Mouse (Mus musculus): ENCODE measurements around the gene Hsd17b11.
"Not testable (repeated sequence)": the region's sequence is repeated elsewhere in the genome, so short reads cannot be mapped to it uniquely, and the experiment has no call there.

DNA sequence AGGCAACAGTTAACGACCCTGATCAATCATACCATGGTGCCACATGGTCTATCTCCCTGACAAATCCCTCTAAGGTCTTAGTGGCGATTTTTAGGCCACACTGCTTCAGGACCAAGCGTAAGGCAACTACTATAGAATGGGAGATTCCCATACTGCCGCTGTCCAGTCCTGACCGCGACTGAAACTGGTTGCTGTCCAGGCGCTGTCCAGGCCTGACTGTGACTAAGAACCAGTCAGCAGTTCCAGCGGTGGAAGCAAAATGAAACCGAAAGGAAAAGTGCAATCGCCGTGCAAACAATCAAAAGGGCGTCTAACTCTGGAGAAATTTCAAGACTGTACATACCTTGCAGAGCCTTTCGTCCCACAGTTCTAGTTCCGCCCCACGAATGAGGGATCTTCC is 71.6 kb downstream of the Hsd17b11 start:
- TF ChIP-seq CHD2 (IDR thresholded peaks at IDR 0.05; ENCODE audit: low read depth, low read length); ZNF384 (IDR thresholded peaks at IDR 0.05; ENCODE audit: low read depth, low read length); MAFK (IDR thresholded peaks at IDR 0.05; ENCODE audit: insufficient read depth, low read depth, low read length); HCFC1 (IDR thresholded peaks at IDR 0.05; ENCODE audit: borderline replicate concordance, insufficient read depth, low read length): not testable (repeated sequence)

Data from ES-E14 (cell line).